Mouse (Mus musculus) liver, postnatal 0 days (tissue): Measurements from ENCODE around the gene Egfem1. TPM values are rescaled to one million over a fixed set of nuclear protein-coding genes. Genes with fewer than 3 reads are reported as not detected.

Experiments used
- ATAC-seq: fragments of 200-750 bp; cut with Nextera tagmentation; 2 replicates; pipeline ENCODE4 v1.8.0; 2017; ENCODE audit warnings: mild to moderate bottlenecking, moderate library complexity
- DNase-seq: peaks from one replicate; pipeline ENCODE4 v3.0.0-alpha.2; 2016
- H3K27ac ChIP-seq: fragments of 300-500 bp; sonication (generic); 2 replicates; pipeline ENCODE4 v1.5.1; 2014; ENCODE audit warnings: antibody characterized with exemption, moderate library complexity, mild to moderate bottlenecking, low read depth
- H3K27me3 ChIP-seq: fragments of 300-500 bp; sonication (generic); 2 replicates; pipeline ENCODE4 v1.6.1; 2014; ENCODE audit warnings: low read length, control low read depth, mixed read lengths; ENCODE audit not compliant: insufficient read depth
- H3K36me3 ChIP-seq: fragments of 300-500 bp; sonication (generic); replicated peaks from 2 replicates; pipeline ENCODE4 v1.6.1; 2014; ENCODE audit warnings: mild to moderate bottlenecking, control low read depth, low read length, moderate library complexity, mixed read lengths; ENCODE audit not compliant: insufficient read depth
- H3K4me1 ChIP-seq: fragments of 300-500 bp; sonication (generic); 2 replicates; pipeline ENCODE4 v1.6.1; 2014; ENCODE audit warnings: antibody characterized with exemption, mild to moderate bottlenecking, control low read depth; ENCODE audit not compliant: insufficient read depth
- H3K4me2 ChIP-seq: fragments of 300-500 bp; sonication (generic); 2 replicates; pipeline ENCODE4 v1.6.1; 2014; ENCODE audit warnings: low read depth, mild to moderate bottlenecking, low read length, moderate library complexity, mixed read lengths
- H3K4me3 ChIP-seq: fragments of 300-500 bp; sonication (generic); 2 replicates; pipeline ENCODE4 v1.5.1; 2014; ENCODE audit warnings: low read depth, low read length
- H3K9ac ChIP-seq: fragments of 300-500 bp; sonication (generic); replicated peaks from 2 replicates; pipeline ENCODE4 v1.6.1; 2014; ENCODE audit warnings: mild to moderate bottlenecking, moderate library complexity
- H3K9me3 ChIP-seq: fragments of 300-500 bp; sonication (generic); 2 replicates; pipeline ENCODE4 v1.6.1; 2016; ENCODE audit warnings: mild to moderate bottlenecking, control low read depth, low read length, mixed read lengths
- CTCF ChIP-seq: sonication (generic); IDR thresholded peaks from 2 replicates; pipeline ENCODE4 v1.5.1; 2016; ENCODE audit warnings: antibody characterized with exemption, low read depth
- EP300 ChIP-seq: IDR thresholded peaks from 2 replicates; pipeline ENCODE4 v1.6.1; 2016; ENCODE audit warnings: antibody characterized with exemption, low read depth, mild to moderate bottlenecking
- WGBS: fragments of 180-500 bp; shearing (Covaris S2); extraction: QIAGEN DNeasy Blood & Tissue Kit; methylation state at CpG from one replicate; pipeline ENCODE4 v1.1.7; 2014; ENCODE audit not compliant: insufficient replicate concordance; 5-methylcytosine and 5-hydroxymethylcytosine counted together
- polyA plus RNA-seq: library from polyadenylated mRNA; unstranded; fragments of >200 nt; fragmentation: Nextera tagmentation; extraction: Ambion mirVana; gene quantifications from 2 replicates; pipeline ENCODE4 v1.2.1, GENCODE M21; 2015

The Egfem1 gene
- polyA plus RNA-seq, 1 experiment from 2014 or later: 0.69 TPM

DNA sequence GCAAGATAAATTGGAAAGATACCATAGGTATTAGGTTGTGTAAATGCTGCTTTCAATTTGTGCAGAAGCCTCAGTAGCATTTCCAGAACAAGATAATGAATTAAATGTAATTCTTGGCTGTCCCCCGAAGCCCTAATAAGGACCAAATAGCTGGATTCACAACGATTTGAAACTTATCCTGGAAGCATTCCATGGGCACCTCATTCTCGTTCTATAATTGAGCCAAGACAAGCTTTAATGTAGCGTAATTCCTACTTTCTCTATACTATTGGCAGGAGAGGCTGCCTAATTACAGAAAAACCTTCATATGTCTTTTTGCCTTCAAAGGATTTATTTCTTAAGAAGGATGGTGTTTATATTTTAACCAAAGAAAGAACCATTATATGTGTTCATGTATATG, 18.7 kb upstream of the Egfem1 start:
- TF ChIP-seq CTCF: no peak
- TF ChIP-seq EP300: no peak
- no peak overlapping the region for H3K27ac ChIP-seq
- WGBS: 67% methylated on average over 4 of the region's 4 CpGs
- ATAC-seq: no peak
- DNase-seq: no peak
- no peaks in the 10 kb centered on the region for H3K27me3 ChIP-seq
- H3K9ac ChIP-seq: no peak overlapping the region
- no peaks in the 10 kb centered on the region for H3K4me1 ChIP-seq
- no peak overlapping the region for H3K4me2 ChIP-seq
- no peaks in the 10 kb centered on the region for H3K9me3 ChIP-seq
- no peak overlapping the region for H3K4me3 ChIP-seq
- no peaks in the 10 kb centered on the region for H3K36me3 ChIP-seq

DNA sequence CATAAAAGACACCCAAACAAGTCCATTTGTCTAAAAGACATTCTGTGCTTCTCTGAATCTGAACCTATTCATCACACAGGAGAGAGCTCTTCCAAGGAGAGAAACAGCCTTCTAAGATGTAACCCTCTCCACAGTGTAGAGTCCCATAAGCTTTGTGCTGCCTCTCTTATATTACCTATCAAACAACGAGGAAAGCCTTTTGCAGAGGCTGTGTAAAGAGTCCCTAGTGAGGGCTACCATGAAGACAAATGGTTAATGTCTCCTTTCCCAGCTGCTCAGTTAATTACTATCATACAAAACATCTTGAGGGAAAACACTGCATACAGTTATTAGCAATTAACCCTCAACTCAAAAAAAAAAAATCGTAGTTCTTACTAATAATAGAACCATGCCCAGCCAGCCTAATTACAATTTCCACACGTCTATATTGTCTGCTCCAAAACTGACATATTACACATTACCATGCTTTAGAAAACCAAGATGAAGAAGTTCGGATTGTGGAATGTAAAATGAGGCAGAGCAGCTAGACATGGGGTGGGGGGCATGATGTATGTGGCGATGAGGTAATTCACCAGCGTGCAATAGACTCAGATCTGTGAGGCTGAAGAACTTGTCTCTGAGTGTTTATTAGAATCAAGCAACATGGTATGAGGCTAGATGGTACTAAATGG, 13.3 kb upstream of the Egfem1 start:
- Histone ChIP-seq H3K4me2 (no peak overlapping the region), H3K9me3 (no peaks in the 10 kb centered on the region), H3K4me3 (no peak overlapping the region), H3K4me1 (no peaks in the 10 kb centered on the region), H3K36me3 (no peaks in the 10 kb centered on the region), H3K27me3 (no peaks in the 10 kb centered on the region), H3K27ac (no peak overlapping the region), H3K9ac (no peak overlapping the region)
- DNase-seq (no peak), ATAC-seq (no peak)
- no peak for TF ChIP-seq EP300
- no peak for TF ChIP-seq CTCF
- WGBS: 70% methylated on average over 6 of the region's 6 CpGs

DNA sequence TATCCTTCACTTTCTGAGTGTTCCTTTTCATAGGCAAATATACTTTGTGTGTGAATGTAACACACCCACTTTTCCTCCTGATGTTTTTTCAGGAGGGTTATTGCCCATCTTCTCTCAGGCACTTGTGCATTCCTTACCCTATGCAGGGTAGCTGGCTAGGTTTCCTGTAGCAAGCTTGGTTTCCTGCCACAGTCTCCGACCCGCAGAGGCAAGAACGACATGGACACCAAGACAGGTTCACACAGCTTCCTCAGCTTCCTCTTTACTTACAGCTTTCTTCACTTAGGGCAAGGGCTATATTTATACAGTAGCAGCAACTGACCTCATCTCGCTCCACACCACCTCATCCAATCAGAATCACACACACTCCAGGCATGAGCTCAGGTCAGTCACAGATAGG, 10.5 kb upstream of the Egfem1 start:
- DNase-seq: no peak
- 36% methylated on average over 4 of the region's 4 CpGs for WGBS
- TF ChIP-seq CTCF (no peak), EP300 (no peak)
- Histone ChIP-seq H3K4me3 (no peak overlapping the region), H3K9ac (no peak overlapping the region), H3K4me1 (no peaks in the 10 kb centered on the region), H3K36me3 (no peaks in the 10 kb centered on the region), H3K27me3 (no peaks in the 10 kb centered on the region), H3K4me2 (no peak overlapping the region), H3K27ac (no peak overlapping the region), H3K9me3 (no peaks in the 10 kb centered on the region)
- no peak for ATAC-seq

DNA sequence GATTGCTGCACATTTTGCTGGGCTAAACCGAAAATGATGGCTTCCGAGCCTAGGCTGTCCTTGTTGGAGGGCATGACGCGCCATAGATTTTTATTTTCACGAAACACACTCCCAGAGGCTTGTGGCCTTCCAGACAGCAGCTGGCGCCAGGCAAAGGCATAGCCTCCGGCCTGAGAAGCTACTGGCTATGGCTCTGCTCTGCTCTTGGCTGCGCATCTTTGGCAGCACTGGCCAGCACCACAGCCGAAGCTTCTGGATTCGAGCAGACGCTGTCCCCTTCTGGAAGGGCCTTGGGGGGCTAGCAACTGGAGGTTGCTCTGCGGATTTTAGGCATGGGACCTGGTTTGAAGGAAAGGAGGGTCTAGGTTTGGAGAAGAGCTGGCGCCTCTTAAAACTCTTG, 306 bp upstream of the Egfem1 start:
- no peak overlapping the region for H3K4me3 ChIP-seq
- DNase-seq (no peak), ATAC-seq (no peak)
- no peaks in the 10 kb centered on the region for H3K4me1 ChIP-seq
- H3K27ac ChIP-seq: no peak overlapping the region
- peaks cover 30% of the 10 kb centered on the region for H3K27me3 ChIP-seq
- no peak for TF ChIP-seq EP300
- TF ChIP-seq CTCF: no peak
- no peaks in the 10 kb centered on the region for H3K9me3 ChIP-seq
- H3K4me2 ChIP-seq: peak overlapping the region; percentile 62; the same call in 1 of the 2 replicates
- 26% methylated on average over 13 of the region's 13 CpGs for WGBS
- H3K36me3 ChIP-seq: no peaks in the 10 kb centered on the region
- no peak overlapping the region for H3K9ac ChIP-seq

DNA sequence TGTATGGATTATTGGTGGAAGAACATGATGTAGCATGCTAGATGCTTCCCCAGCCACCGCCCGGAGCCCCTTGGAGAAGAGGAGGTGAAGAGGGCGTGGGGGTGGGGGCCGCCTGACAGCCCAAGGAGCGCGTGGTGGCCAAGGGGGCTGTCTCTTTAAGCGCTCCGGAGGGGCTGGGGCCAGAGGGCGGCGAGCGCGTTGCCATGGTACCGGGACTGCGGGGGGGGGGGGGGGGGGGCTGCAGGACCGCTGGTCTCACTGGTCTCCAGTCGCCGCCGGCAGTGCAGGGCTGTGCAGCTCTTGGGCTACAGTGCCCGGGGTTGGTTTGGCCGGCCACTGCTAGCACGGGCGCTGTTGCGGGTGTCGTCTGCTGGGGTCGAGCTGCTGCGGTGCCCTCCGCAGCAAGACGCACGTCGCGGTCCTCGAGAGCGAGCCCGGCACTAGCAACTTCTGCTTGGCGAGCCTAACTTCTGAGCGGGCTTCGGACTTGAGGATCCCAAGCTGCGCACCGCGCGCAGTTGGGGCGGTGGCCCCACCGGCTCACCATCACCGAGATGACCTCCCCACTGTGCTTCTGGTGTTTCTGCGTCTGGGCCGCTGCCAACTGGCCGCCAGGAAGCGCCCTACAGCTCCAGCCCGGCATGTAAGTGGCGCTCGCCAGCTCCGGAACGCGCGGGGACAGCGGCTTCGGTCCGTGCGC, 623 bp downstream of the Egfem1 start:
- Histone ChIP-seq H3K27me3 (peaks cover 30% of the 10 kb centered on the region), H3K4me1 (no peaks in the 10 kb centered on the region), H3K27ac (no peak overlapping the region), H3K9me3 (no peaks in the 10 kb centered on the region), H3K9ac (no peak overlapping the region), H3K36me3 (no peaks in the 10 kb centered on the region), H3K4me3 (peak overlapping the region; percentile 26), H3K4me2 (peak overlapping the region; percentile 62)
- no peak for ATAC-seq
- TF ChIP-seq CTCF (0 out of 2 replicates have a peak, but pooled peaks have one; percentile 12), EP300 (no peak)
- WGBS: under 1% methylated on average over 51 of the region's 59 CpGs
- DNase-seq: peak; percentile 21

DNA sequence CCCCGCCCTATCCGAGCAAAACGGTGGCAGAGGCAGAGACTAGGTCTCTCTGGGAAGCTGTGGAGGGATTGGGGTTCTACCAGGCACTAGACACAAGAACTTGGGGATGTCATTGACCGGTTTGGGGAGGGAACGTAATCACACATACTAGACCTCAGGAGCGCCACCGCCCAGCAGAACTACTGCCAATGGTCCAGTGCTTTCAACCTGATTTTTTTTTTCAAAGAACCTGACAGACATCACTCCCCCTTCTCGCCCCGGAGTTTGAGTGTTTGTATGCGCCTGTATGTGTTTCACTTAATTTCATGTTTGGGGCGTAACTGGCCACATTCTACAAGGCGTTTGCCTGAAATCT, 1.1 kb downstream of the Egfem1 start:
- 5% methylated on average over 12 of the region's 12 CpGs for WGBS
- no peak overlapping the region for H3K27ac ChIP-seq
- no peaks in the 10 kb centered on the region for H3K36me3 ChIP-seq
- peak overlapping the region; percentile 62 for H3K4me2 ChIP-seq
- DNase-seq (no peak), ATAC-seq (no peak)
- TF ChIP-seq EP300 (no peak), CTCF (no peak)
- H3K4me1 ChIP-seq: no peaks in the 10 kb centered on the region
- H3K9me3 ChIP-seq: no peaks in the 10 kb centered on the region
- H3K27me3 ChIP-seq: peaks cover 30% of the 10 kb centered on the region
- peak overlapping the region; percentile 26 for H3K4me3 ChIP-seq
- no peak overlapping the region for H3K9ac ChIP-seq
